Mouse (Mus musculus) bone marrow macrophage, adult 2 months (primary cell): ENCODE measurements around the gene Btbd6.

Experiments used
- CTCF ChIP-seq: IDR thresholded peaks from 2 replicates; pipeline ENCODE4 v1.5.1; 2012; ENCODE audit warnings: low read depth, mild to moderate bottlenecking, low read length, moderate library complexity
- POLR2A ChIP-seq: IDR thresholded peaks from 2 replicates; pipeline ENCODE4 v1.6.1; 2012; ENCODE audit warnings: mild to moderate bottlenecking, low read depth, low read length, borderline replicate concordance

- TF ChIP-seq POLR2A = no peak
- no peak for TF ChIP-seq CTCF
These were observed 38.6 kb downstream of the Btbd6 start for GRCm38 (mm10) chr12:113014561-113015556.
